ENCODE assay signal across 16 mouse cellular contexts in the genomic region with DNA sequence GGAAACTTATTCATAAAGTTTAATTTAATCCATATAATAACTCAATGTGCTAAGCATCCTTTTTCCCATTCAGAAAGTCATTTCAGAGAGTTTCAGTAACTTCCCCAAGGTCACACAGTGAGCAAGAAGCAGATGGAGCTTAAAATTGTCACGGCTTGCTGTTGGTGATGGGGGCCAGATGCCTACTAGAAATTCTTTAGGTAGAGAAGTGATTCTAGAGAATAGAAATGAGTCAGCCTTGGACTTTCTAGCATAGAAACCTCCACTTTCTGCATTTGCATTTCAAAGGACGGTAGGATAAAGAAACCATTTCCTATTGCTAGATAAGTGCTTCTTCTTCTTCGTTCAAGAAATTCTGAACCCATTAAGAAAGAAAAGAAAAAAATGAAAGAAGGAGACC.
"Had no signal": no experiment of that assay in that cellular context is flagged by ENCODE, and none has a peak within 500 bp of the region (broad histone marks: within the 10 kb centered on the region; RNA-seq: fewer than 3 reads in every experiment).

No protein-coding gene starts in this region.

- DNase-seq: gastrocnemius, postnatal 14 days; gastrocnemius, postnatal 36 days; heart, adult 11 months; heart, adult 2 months; heart, postnatal 14 days; heart, postnatal 36 days; kidney, adult 18-20 months; kidney, adult 8-10 months; kidney, postnatal 10 days; kidney, postnatal 25 days; kidney, postnatal 4 days; liver; liver, embryonic 13.5 days had no signal

- ATAC-seq: inflammation-experienced regulatory T-cells, adult 6 months; intestine, embryonic 15.5 days; intestine, postnatal 0 days had no signal
